ENCODE assay signal across 8 mouse cellular contexts in genomic region chr11:53430300-53430669, GRCm38 (mm10). TPM values are rescaled to one million over a fixed set of nuclear protein-coding genes. Genes with fewer than 3 reads are reported as not detected.
DNase-seq lines count a peak whose midpoint lies in the region; ATAC-seq lines count a peak whose summit lies in the region.

No protein-coding gene starts in this region.

- peak; percentile 46 for ATAC-seq in kidney, embryonic 15.5 days (replicated peaks; ENCODE audit: low FRiP score)
- peak; percentile 29 for ATAC-seq in activated CD4-positive, CD25-positive, alpha-beta regulatory T cell, adult 4 months
- peak; percentile 51; the same call in 1 of the 2 replicates for ATAC-seq in forebrain, embryonic 14.5 days
- ATAC-seq in liver, embryonic 16.5 days (ENCODE audit: low read depth), result peak; percentile 17

- no peaks in the 10 kb centered on the region for H3K27me3 ChIP-seq in kidney, embryonic 15.5 days
- no peaks in the 10 kb centered on the region for H3K27me3 ChIP-seq in forebrain, embryonic 14.5 days (replicated peaks; ENCODE audit: control insufficient read depth, insufficient read depth, low read length)
- H3K27me3 ChIP-seq in liver, embryonic 16.5 days (ENCODE audit: control insufficient read depth, insufficient read depth, low read depth, low read length), result no peaks in the 10 kb centered on the region

- no peaks in the 10 kb centered on the region for H3K9me3 ChIP-seq in kidney, embryonic 15.5 days (replicated peaks)
- H3K9me3 ChIP-seq in forebrain, embryonic 14.5 days (replicated peaks; ENCODE audit: control insufficient read depth, low read length), result no peaks in the 10 kb centered on the region
- H3K9me3 ChIP-seq in liver, embryonic 16.5 days (replicated peaks; ENCODE audit: control insufficient read depth, low read length), result no peaks in the 10 kb centered on the region

- DNase-seq in kidney, postnatal 14 days, result no peak
- DNase-seq in forebrain, embryonic 14.5 days (ENCODE audit: low spot score), result no peak
- no peak for DNase-seq in yolk sac, embryonic 10.5 days (ENCODE audit: low spot score)
- DNase-seq in right cerebral cortex, adult 18-20 months, result no peak
- no peak for DNase-seq in layer of hippocampus, postnatal 36 days

- peak overlapping the region; percentile 79 for H3K27ac ChIP-seq in kidney, embryonic 15.5 days
- peak overlapping the region; percentile 66 for H3K27ac ChIP-seq in forebrain, embryonic 14.5 days (ENCODE audit: low read depth, low read length)
- peak overlapping the region; percentile 91 for H3K27ac ChIP-seq in liver, embryonic 16.5 days (ENCODE audit: low read length)

- H3K36me3 ChIP-seq in kidney, embryonic 15.5 days, result peaks cover 21% of the 10 kb centered on the region
- H3K36me3 ChIP-seq in forebrain, embryonic 14.5 days (ENCODE audit: control insufficient read depth, insufficient read depth, low read length), result peaks cover 7% of the 10 kb centered on the region
- H3K36me3 ChIP-seq in liver, embryonic 16.5 days (ENCODE audit: control insufficient read depth, insufficient read depth), result peaks cover 12% of the 10 kb centered on the region

- H3K4me1 ChIP-seq in kidney, embryonic 15.5 days, result peaks cover 16% of the 10 kb centered on the region
- H3K4me1 ChIP-seq in forebrain, embryonic 14.5 days (ENCODE audit: control insufficient read depth, insufficient read depth, low read length), result peaks cover 8% of the 10 kb centered on the region; the same call in 1 of the 2 replicates
- peaks cover 35% of the 10 kb centered on the region for H3K4me1 ChIP-seq in liver, embryonic 16.5 days (ENCODE audit: control insufficient read depth, low read depth, low read length)

- peak overlapping the region; percentile 98 for H3K4me3 ChIP-seq in kidney, embryonic 15.5 days (replicated peaks)
- H3K4me3 ChIP-seq in forebrain, embryonic 14.5 days (ENCODE audit: low read depth, low read length), result peak overlapping the region; percentile 92
- peak overlapping the region; percentile 95 for H3K4me3 ChIP-seq in liver, embryonic 16.5 days (ENCODE audit: low read depth, low read length)

- H3K4me2 ChIP-seq in kidney, embryonic 15.5 days, result peak overlapping the region; percentile 81
- peak overlapping the region; percentile 92 for H3K4me2 ChIP-seq in forebrain, embryonic 14.5 days (ENCODE audit: low read length)
- H3K4me2 ChIP-seq in liver, embryonic 16.5 days (ENCODE audit: low read depth, low read length), result peak overlapping the region; percentile 88

- under 1% methylated on average over 34 of the region's 34 CpGs for WGBS in kidney, embryonic 15.5 days
- WGBS in forebrain, embryonic 14.5 days, result under 1% methylated on average over 34 of the region's 34 CpGs
- WGBS in liver, embryonic 16.5 days (ENCODE audit: insufficient replicate concordance), result under 1% methylated on average over 34 of the region's 34 CpGs

- peak overlapping the region; percentile 87 for H3K9ac ChIP-seq in kidney, embryonic 15.5 days
- peak overlapping the region; percentile 88 for H3K9ac ChIP-seq in forebrain, embryonic 14.5 days (ENCODE audit: low read length)
- H3K9ac ChIP-seq in liver, embryonic 16.5 days (ENCODE audit: low read depth, low read length), result peak overlapping the region; percentile 92

RNA-seq across cellular contexts. Expression of gene Uqcrq, which starts 0.3 kb away (rescaled TPM):
- 629 and 653 TPM in 2 replicates for polyA plus RNA-seq in kidney, embryonic 15.5 days (2015; fragmentation: Nextera tagmentation; extraction: Ambion mirVana)
- polyA plus RNA-seq in activated CD4-positive, CD25-positive, alpha-beta regulatory T cell, adult 4 months (2017; shearing (Covaris generic)), result 100 to 1,000 TPM; 427 to 519 TPM
- 637 and 819 TPM in 2 replicates for polyA plus RNA-seq in forebrain, embryonic 14.5 days (2014; fragmentation: Nextera tagmentation; extraction: Ambion mirVana)
- polyA plus RNA-seq in liver, embryonic 16.5 days (2015; fragmentation: Nextera tagmentation; extraction: Ambion mirVana), result 513 and 549 TPM in 2 replicates
- 100 to 1,000 TPM; 411 to 419 TPM for total RNA-seq in layer of hippocampus, postnatal 36 days (2021)

RNA-seq across cellular contexts. Expression of gene Gdf9, which starts 0.5 kb away (rescaled TPM):
- polyA plus RNA-seq in kidney, embryonic 15.5 days (2015; fragmentation: Nextera tagmentation; extraction: Ambion mirVana), result 2.2 and 2.3 TPM in 2 replicates
- under 1 TPM in 1 of 2 experiments, not detected in 1; 0.37 TPM for polyA plus RNA-seq in activated CD4-positive, CD25-positive, alpha-beta regulatory T cell, adult 4 months (2017; shearing (Covaris generic))
- polyA plus RNA-seq in forebrain, embryonic 14.5 days (2014; fragmentation: Nextera tagmentation; extraction: Ambion mirVana), result 3.3 and 3.9 TPM in 2 replicates
- polyA plus RNA-seq in liver, embryonic 16.5 days (2015; fragmentation: Nextera tagmentation; extraction: Ambion mirVana), result 0.41 and 0.43 TPM in 2 replicates
- total RNA-seq in layer of hippocampus, postnatal 36 days (2021), result 1 to 10 TPM in 1 of 2 experiments, under 1 TPM in 1; 1.00 to 1.0 TPM

RNA-seq across cellular contexts. Expression of gene Leap2, which starts 7.3 kb away (rescaled TPM):
- 0.32 and 0.46 TPM in 2 replicates for polyA plus RNA-seq in kidney, embryonic 15.5 days (2015; fragmentation: Nextera tagmentation; extraction: Ambion mirVana)
- not detected for polyA plus RNA-seq in activated CD4-positive, CD25-positive, alpha-beta regulatory T cell, adult 4 months (2017; shearing (Covaris generic))
- polyA plus RNA-seq in forebrain, embryonic 14.5 days (2014; fragmentation: Nextera tagmentation; extraction: Ambion mirVana), result not detected in 2 replicates
- polyA plus RNA-seq in liver, embryonic 16.5 days (2015; fragmentation: Nextera tagmentation; extraction: Ambion mirVana), result 71.4 and 78.2 TPM in 2 replicates
- not detected for total RNA-seq in layer of hippocampus, postnatal 36 days (2021)

RNA-seq across cellular contexts. Expression of gene Gm10447, which starts 26.6 kb away (rescaled TPM):
- polyA plus RNA-seq in kidney, embryonic 15.5 days (2015; fragmentation: Nextera tagmentation; extraction: Ambion mirVana), result not detected in 2 replicates
- polyA plus RNA-seq in activated CD4-positive, CD25-positive, alpha-beta regulatory T cell, adult 4 months (2017; shearing (Covaris generic)), result under 1 TPM in 1 of 2 experiments, not detected in 1; 0.33 TPM
- polyA plus RNA-seq in forebrain, embryonic 14.5 days (2014; fragmentation: Nextera tagmentation; extraction: Ambion mirVana), result not detected in 2 replicates
- polyA plus RNA-seq in liver, embryonic 16.5 days (2015; fragmentation: Nextera tagmentation; extraction: Ambion mirVana), result 0.18 and 0.22 TPM in 2 replicates
- total RNA-seq in layer of hippocampus, postnatal 36 days (2021), result under 1 TPM; 0.15 to 0.33 TPM

RNA-seq across cellular contexts. Expression of gene Shroom1, which starts 26.7 kb away (rescaled TPM):
- polyA plus RNA-seq in kidney, embryonic 15.5 days (2015; fragmentation: Nextera tagmentation; extraction: Ambion mirVana), result 1.7 and 2.3 TPM in 2 replicates
- under 1 TPM in 1 of 2 experiments, not detected in 1; 0.36 TPM for polyA plus RNA-seq in activated CD4-positive, CD25-positive, alpha-beta regulatory T cell, adult 4 months (2017; shearing (Covaris generic))
- polyA plus RNA-seq in forebrain, embryonic 14.5 days (2014; fragmentation: Nextera tagmentation; extraction: Ambion mirVana), result 1.5 and 1.7 TPM in 2 replicates
- 3.1 and 4.1 TPM in 2 replicates for polyA plus RNA-seq in liver, embryonic 16.5 days (2015; fragmentation: Nextera tagmentation; extraction: Ambion mirVana)
- 1 to 10 TPM; 3.5 to 4.4 TPM for total RNA-seq in layer of hippocampus, postnatal 36 days (2021)

Comparison
In these comparisons a context has a peak if more than half of its experiments do, and no peak if none do; other contexts are left out.
1. RNA of gene Leap2, which starts 7.3 kb away (polyA plus RNA-seq): 71.4 to 78.2 TPM in liver, embryonic 16.5 days; not detected in activated CD4-positive, CD25-positive, alpha-beta regulatory T cell, adult 4 months, 0.32 to 0.46 TPM in kidney, embryonic 15.5 days and not detected in forebrain, embryonic 14.5 days; every median in the first group is over 10 times any median in the second.
2. Peak in every context shown above with its lines, with median percentiles within 50 percentile points of each other: ATAC-seq, H3K27ac ChIP-seq, H3K4me2 ChIP-seq, H3K4me3 ChIP-seq and H3K9ac ChIP-seq.